Mouse (Mus musculus): ENCODE results near the gene Nr2f2.

The Nr2f2 gene

GRCm38 (mm10) chr7:70332064-70332850 lies 34.3 kb downstream of the Nr2f2 start:
- DNase-seq, result no peak

- peak; percentile 62 for DNase-seq
These were observed 35.1 kb downstream of the Nr2f2 start for GRCm38 (mm10) chr7:70331243-70332063.

DNA sequence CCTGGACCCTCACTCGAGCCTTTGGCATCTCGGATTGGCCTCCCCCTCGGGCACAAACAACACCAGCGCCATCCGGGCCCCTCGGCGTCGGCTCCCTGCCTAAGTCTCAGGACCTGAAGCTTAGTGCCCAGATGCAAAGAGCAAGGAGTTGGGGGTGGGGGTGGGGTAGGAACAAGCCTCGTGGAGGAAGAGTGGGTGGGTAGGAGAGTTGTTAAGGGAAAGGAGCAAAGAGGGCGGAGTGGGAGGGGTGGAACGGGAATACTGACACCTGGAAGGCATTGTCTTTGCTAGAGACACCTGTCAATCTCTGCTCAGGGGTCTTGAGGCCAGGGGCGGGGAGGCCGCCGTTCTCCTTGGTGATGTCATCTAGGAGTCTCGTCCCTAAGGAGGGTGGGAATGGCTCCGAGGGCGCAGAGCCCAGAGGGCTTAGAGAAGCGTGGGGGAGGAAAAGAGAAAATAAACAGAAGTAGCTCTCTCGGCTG lies 35.7 kb downstream of the Nr2f2 start:
- DNase-seq, result no peak

GRCm38 (mm10) chr7:70330207-70330562 lies 36.4 kb downstream of the Nr2f2 start:
- DNase-seq, result no peak

- DNase-seq, result no peak
These were observed 36.9 kb downstream of the Nr2f2 start for GRCm38 (mm10) chr7:70329521-70330206.

GRCm38 (mm10) chr7:70329037-70329516 lies 37.5 kb downstream of the Nr2f2 start:
- no peak for DNase-seq

DNA sequence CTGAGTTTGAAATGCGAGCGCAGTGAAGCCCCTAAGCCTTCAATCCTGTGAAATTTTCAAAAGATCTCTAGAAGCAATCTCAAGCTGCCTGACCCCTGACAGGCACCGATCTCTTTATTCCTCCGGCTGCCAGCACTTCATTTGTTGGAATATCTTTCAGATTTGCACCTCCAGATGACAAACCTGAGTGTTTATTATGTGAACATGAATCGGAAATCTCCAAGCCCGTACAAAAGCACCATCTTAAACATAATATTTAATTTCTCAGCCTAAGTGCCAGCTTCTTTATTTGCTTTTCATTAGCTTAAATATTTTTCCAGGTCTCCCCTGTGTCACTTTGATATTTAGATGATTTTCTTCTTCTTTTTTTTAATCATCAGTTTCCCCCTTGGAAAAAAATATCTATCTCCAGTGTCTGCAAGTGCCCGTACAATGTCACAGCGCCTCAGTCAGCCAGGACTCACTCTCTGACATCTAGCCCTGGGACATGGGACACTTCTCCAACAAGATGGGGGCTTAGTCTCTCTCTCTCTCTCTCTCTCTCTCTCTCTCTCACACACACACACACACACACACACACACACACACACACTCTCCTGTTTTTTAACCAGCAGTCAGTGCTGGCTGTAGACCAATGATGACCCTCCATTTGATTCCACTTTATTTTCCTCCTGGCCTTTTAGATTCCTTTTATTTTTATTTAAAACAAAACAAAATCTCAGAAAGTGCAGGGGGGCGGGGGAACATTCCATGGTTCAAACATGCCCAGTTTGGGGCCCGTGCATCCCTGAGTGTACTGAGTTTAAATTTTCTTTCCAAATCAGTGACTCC lies 38.1 kb downstream of the Nr2f2 start:
- no peak for DNase-seq

DNA sequence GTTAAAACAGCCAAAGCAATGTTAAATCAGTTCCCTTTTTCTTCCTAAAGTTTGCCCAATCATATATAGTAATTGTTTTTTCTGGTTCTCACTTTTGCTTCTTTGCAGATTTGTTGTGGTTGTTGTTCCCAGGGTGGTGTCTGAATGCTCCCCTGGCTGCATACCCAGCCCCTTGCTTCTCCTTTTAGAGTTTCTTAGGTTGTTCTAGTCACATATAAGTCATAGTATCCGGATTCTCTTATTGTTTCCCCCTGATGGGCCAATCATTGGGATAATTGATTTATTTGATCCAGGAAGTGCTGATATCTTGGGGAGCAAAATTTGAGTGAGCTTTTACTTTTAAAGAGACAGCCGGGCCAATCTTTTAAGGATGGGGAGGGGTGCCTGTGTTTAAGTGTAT lies 39.3 kb downstream of the Nr2f2 start:
- DNase-seq, result no peak

DNA sequence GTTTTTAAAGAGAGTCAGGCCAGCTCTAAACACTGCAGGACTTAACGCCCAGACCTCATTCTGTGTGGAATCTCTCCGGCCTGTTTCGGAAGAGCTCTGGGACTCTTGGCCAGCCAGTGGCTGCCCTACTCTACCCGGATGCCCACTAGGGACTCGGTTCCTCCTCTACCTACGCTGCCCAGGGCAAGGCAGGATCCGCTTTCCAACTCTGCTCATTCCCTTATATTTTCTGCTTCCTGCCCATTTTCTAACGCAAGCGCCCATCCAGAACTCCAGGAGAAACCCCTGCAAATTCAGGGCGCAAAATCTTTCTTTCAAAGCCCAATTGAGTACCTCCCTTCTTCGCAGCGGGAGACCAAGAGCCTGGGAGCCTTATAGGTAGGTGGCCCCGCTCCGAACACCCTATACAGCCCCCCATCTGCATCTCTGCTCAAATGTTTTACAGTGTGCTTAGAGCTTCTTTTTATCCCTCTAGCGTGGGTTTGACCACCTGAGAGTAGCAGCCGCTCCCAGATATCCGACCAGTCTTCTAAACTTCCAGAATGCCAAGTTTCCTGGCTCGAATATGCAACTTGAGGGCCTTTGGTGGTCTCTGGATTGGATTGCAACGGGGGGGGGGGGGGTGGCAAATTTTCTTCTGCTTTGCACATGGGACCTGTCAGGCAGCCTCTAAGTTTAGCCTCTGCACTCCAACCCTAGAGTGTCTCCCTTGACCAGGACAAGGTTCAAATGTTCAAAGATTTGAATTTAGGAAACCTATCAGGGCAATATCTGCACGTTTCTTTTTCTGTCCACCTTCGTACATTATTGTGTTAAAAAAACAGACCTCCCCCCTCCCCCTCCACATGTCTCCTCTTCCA lies 40.1 kb downstream of the Nr2f2 start:
- DNase-seq, result no peak

- no peak for DNase-seq
These were observed 41.2 kb downstream of the Nr2f2 start for GRCm38 (mm10) chr7:70325381-70325780.

GRCm38 (mm10) chr7:70324541-70324940 lies 42.0 kb downstream of the Nr2f2 start:
- no peak for DNase-seq

GRCm38 (mm10) chr7:70324041-70324440 lies 42.5 kb downstream of the Nr2f2 start:
- DNase-seq, result no peak

DNA sequence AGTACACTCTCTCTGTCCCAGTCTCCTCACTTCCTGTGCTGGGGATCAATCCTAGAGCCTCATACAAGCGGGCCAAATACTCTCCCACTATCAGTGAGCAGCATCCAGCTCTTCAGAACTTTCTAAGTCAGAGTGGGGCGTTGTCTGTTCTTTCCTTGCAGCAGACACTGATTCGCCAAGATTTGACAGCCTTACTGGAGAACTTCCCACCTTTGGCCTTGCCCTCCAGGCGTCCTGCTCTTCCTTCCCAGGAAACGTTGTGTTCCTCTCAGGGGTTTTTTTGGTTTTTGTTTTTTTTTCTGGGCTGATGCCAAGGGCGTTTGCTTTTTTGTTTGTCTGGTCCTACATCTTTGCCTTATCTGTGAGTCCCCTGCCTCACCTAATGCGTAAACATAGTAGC lies 60.8 kb downstream of the Nr2f2 start:
- no peak for DNase-seq

DNA sequence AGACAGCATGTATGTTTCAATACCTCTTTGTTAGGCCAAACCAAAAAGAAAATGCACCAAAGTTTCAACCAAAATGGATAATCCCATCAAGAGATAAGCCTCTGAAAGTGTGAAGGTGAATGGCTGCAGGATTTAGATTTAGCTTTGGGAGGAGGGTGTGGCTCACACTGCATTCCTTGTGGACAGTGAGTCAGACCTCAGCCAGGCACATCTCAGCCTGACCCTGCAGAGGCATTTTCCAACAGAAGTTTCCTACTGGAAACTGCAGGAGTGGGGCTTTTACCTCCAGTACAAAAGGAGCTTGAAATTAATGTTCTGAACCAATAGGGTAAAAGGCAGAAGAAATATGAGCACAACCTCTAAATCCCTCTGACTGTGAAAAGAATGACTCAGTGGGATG lies 62.1 kb downstream of the Nr2f2 start:
- DNase-seq, result no peak
